Mouse (Mus musculus) Patski (cell line): ENCODE measurements around the gene Cachd1. TPM values are rescaled to one million over a fixed set of nuclear protein-coding genes. Genes with fewer than 3 reads are reported as not detected.

Experiments used
- ATAC-seq: fragments of 100-300 bp; one replicate; pipeline ENCODE4 v1.8.0; 2021
- CTCF ChIA-PET: fragments of 350-600 bp; sonication (Branson Sonifier 250); formaldehyde crosslinking; loops from one replicate; lab custom pipeline; 2022; ENCODE audit warnings: inconsistent platforms; lab: Charles Lee
- POLR2A ChIA-PET: fragments of 350-600 bp; sonication (Branson Sonifier 250); formaldehyde crosslinking; loops from one replicate; lab custom pipeline; 2022; ENCODE audit warnings: antibody characterized with exemption, inconsistent platforms; lab: Charles Lee
- DNase-seq: peaks from one replicate; pipeline ENCODE4 v3.0.0-alpha.2; 2011; ENCODE audit warnings: low read depth, low spot score
- H3K27me3 ChIP-seq: fragments of 371-371 bp; one replicate; pipeline ENCODE4 v1.5.1; 2021
- CTCF ChIP-seq: fragments of 100-300 bp; IDR thresholded peaks from one replicate; pipeline ENCODE4 v1.5.1; 2021
- in situ Hi-C: fragments of 300-500 bp; cut with MboI; formaldehyde crosslinking; loops from 3 replicates; pipeline ENCODE4 v1.11.1; 2018; ENCODE audit warnings: low pct_unique_long_range_greater_than_20kb, mixed read lengths
- polyA plus RNA-seq: library from polyadenylated mRNA; unstranded; gene quantifications from one replicate; pipeline ENCODE4 v1.2.3, GENCODE M21; 2021

The Cachd1 gene
- polyA plus RNA-seq, 1 experiment from 2014 or later, result 16.6 TPM

DNA sequence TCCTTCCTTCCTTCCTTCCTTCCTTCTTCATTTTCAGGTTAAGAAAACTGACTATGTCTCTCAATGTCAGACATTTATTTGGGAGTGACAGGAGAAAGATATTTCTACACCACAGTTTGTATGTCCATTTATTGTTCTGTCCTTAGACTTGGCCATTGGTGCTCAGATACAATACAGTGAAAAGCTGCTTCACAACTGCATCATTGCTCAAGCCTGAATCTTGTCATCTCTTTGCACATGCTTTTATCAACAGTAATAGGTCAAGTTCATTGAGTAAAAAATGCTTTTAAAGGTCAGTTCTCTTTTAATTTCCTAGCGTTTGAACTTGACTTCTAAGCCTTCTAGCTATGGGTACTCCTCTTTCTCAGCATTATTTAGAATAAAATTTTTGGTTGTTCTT lies 141.0 kb downstream of the Cachd1 start:
- POLR2A ChIA-PET, result no interaction called here
- in situ Hi-C loops, result no loop called here
- no peak for ATAC-seq

DNA sequence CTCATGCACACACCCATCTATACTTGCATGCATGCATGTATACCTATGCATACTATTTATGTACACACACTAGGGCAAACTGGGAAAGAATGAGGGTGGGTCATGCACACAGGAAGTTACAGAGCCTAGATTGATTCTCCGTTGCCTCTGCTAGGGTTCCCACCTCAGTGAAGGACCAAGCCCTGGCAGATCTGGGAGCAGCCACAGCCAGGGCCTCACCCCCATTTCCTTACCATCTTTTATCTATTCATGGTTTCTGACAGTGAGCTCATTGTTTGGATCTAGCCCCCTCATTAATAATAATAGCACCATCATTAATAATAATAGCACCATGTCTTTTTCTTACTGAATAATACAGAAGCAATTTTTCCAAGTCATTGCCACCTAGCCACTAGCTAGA lies 143.9 kb downstream of the Cachd1 start:
- CTCF ChIA-PET, result no interaction called here
- in situ Hi-C loops, result no loop called here
- ATAC-seq (no peak), DNase-seq (no peak)
- TF ChIP-seq CTCF, result no peak
- H3K27me3 ChIP-seq, result no peaks in the 10 kb centered on the region
- POLR2A ChIA-PET, result no interaction called here

More for the DNA sequence above, 141.0 kb downstream of the Cachd1 start:
- no peaks in the 10 kb centered on the region for H3K27me3 ChIP-seq
- CTCF ChIA-PET, result no interaction called here
- no peak for TF ChIP-seq CTCF
- DNase-seq, result no peak

DNA sequence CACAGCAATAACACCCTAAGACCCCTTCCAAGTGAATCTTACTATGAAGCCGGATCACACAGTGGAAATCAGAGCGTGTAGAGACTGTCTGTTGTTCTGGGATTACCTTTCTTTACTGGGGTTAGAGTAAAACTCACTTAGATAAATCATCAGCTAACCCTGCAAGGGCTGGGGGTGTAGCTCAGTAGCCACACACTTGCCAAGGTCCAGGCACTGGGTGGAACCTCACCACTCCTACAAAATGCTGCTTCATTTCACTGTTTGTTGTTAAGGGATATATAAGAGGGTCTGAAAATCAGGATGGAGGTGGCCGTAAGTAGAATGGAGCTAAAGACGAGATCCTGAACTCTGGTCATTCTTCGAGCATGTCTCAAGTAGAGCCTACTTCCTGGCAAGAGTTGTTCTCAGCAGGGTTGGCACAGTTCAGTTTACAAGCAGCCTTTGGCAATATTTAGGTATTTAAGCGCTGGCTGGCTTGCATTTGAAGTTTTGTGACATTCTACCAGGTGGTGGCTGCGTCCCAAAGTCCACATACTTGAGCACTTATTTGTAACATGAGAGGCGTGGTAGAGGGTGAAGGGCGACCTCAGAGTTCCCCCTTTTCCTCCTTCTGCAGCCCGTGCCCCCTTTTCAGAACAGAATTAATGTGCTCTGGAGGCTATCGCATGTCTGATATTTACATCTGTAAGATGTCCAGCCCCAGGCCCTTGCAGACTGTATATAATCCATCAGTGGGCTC lies 146.5 kb downstream of the Cachd1 start:
- DNase-seq (no peak), ATAC-seq (no peak)
- no peak for TF ChIP-seq CTCF
- POLR2A ChIA-PET, result no interaction called here
- H3K27me3 ChIP-seq, result no peaks in the 10 kb centered on the region
- in situ Hi-C loops, result no loop called here
- CTCF ChIA-PET, result no interaction called here

DNA sequence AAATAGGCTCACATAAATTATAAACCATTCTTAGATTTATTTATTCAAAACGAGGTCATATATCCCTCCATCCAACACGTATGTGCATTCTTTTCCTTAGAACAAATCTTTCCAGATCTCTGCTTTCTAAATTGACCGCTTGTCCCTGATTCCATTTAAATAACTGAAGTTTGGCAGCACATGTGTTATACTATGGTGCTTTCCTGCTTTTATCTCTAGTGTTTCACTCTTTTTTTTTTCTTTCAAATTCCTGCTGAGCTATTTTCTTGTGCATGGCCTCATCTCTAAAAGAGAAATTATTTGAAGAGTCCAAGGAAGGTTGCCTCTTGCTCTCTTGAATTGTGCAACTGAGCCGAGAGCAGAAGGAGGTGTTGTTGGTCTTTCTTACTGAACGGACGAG lies 147.1 kb downstream of the Cachd1 start:
- CTCF ChIA-PET, result no interaction called here
- POLR2A ChIA-PET, result no interaction called here
- no peak for TF ChIP-seq CTCF
- DNase-seq (no peak), ATAC-seq (no peak)
- in situ Hi-C loops, result no loop called here
- no peaks in the 10 kb centered on the region for H3K27me3 ChIP-seq

DNA sequence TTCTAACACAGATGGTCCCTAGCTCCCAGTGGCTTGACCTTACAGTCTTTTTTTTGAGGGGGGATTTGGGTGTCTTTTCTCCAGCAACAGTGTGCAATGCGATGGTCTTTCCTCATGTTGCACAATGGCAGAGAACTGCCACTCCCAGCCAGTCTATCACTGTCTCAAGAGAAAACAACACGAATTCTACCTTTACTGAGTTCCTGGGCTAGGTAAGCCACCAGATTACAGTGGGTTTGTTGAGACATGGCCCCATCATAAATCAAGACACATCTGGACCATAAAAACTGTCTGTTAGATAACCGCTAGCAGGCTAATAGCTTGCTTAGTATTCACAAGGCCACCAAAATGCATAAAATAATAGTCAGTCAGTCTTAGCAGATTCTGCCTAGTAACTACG lies 147.8 kb downstream of the Cachd1 start:
- ATAC-seq (no peak), DNase-seq (no peak)
- TF ChIP-seq CTCF, result no peak
- in situ Hi-C loops, result no loop called here
- CTCF ChIA-PET, result no interaction called here
- POLR2A ChIA-PET, result no interaction called here
- no peaks in the 10 kb centered on the region for H3K27me3 ChIP-seq

DNA sequence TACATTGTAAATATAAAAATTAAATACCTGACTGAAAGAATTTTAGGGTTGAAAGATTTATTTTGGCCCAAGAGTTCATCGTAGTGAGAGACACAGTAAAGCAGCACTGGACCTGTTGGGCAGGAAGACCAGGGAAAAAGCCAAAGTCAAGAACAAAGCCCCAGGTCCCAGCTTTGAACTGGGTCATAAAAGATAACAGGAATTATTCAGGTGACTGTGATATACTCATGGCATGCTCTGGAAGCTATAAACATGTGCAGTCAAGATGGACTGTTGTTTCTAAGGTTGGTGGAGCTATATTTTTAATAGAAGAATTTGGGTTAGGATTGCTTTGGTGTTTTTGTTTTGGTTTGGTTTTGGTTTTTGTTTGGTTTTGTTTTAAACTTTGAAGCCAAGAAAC lies 148.7 kb downstream of the Cachd1 start:
- no peaks in the 10 kb centered on the region for H3K27me3 ChIP-seq
- in situ Hi-C loops, result no loop called here
- no peak for DNase-seq
- CTCF ChIA-PET, result no interaction called here
- POLR2A ChIA-PET, result no interaction called here
- ATAC-seq, result no peak
- no peak for TF ChIP-seq CTCF

DNA sequence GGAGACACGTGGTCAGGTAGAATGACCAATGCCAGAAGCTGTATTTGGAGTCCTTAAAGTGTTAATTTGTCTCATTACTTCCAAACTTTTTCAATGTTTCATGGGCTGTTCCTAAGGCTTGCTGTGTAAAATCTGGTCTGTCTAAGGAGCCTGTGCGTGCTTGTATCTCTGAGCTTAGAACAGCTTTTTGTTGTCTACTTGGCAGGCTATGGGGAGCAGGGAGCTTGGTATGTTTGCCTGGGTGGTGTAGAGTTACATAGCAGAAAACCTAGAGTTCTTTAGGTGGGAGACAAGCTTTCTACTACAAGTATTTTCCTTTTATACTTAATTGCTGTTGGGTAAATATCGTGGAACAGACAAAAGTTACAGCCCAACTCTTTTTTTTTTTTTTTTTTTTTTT lies 150.1 kb downstream of the Cachd1 start:
- no peak for ATAC-seq
- CTCF ChIA-PET, result interaction anchor here (1.6 kb wide), 1 partner anchor 22 kb away, joined by 5 read pairs; no protein-coding TSS in a partner anchor
- in situ Hi-C loops, result no loop called here

DNA sequence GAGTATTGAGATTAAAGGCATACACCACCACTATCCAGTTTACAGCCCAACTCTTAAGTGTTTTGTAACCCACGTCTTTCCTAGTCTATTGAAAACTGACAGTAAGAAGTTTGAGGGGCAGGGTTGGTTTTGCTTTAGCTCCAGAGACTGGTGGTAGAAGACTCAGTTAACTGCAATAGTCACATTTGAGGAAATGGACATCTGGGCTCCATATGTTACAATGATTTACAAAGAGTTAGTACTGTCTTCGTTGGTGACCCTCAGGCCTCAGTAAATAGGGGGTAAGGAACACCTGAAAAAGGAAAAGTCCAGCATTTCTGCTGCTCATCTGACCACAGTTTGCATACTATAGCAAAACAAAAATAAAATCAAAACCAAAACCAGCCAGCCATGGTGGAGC lies 150.6 kb downstream of the Cachd1 start:
- ATAC-seq (no peak), DNase-seq (no peak)
- in situ Hi-C loops, result no loop called here
- ChIA-PET POLR2A (interaction anchor here (0.6 to 1.0 kb wide), 2 partner anchors 12 to 525 kb away, joined by 3 to 10 read pairs; no protein-coding TSS in a partner anchor), CTCF (interaction anchor here (1.6 kb wide), 1 partner anchor 21 kb away, joined by 5 read pairs; no protein-coding TSS in a partner anchor)
- no peaks in the 10 kb centered on the region for H3K27me3 ChIP-seq
- TF ChIP-seq CTCF, result no peak

More for the DNA sequence above, 150.1 kb downstream of the Cachd1 start:
- DNase-seq, result no peak
- no peak for TF ChIP-seq CTCF
- H3K27me3 ChIP-seq, result no peaks in the 10 kb centered on the region
- POLR2A ChIA-PET, result interaction anchor here (0.6 to 1.0 kb wide), 2 partner anchors 12 to 525 kb away, joined by 3 to 10 read pairs; no protein-coding TSS in a partner anchor

DNA sequence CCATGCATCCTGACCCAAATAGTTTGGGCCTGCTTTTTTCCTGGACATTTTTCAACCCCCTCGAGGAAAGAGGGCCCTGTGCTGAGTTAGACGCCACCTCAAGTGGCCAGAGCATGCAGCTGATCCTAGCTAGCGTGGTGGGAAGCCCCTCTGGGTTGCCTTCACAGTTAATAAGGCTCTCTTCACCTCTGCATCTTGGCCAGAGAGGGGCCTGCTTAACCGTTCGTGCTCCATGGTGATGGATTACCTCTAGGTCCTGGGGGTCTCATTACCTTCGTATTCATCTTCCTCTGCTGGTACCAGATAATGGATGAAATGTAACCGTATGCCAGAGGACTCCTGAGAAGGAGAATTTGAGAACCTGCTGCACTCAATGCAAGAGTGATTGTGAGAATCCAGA lies 167.2 kb downstream of the Cachd1 start:
- no peak for DNase-seq
- ATAC-seq, result no peak
- in situ Hi-C loops, result no loop called here
- H3K27me3 ChIP-seq, result no peaks in the 10 kb centered on the region
- no peak for TF ChIP-seq CTCF
- ChIA-PET CTCF (no interaction called here), POLR2A (no interaction called here)

DNA sequence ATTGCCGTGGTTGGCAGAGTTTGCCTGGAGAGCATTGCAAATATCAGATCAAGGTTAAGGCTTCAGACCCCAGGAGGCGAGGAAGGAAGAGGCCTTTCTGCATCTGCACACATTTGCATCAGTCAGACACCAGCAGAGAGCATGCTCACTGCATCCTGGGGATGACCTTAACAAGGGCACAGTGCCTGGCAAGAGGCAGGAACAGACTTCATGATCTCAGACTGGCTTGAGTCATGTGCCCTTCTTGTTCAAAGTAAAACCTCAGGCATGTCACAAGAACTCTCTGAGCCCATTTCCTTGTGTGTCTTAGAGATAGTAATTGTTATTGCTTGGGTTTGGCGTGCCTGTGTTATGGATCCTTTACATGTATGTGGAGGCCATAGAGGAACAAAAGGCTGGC lies 167.8 kb downstream of the Cachd1 start:
- H3K27me3 ChIP-seq, result no peaks in the 10 kb centered on the region
- ATAC-seq (no peak), DNase-seq (peak; percentile 3)
- CTCF ChIA-PET, result no interaction called here
- POLR2A ChIA-PET, result no interaction called here
- in situ Hi-C loops, result no loop called here
- TF ChIP-seq CTCF, result no peak

DNA sequence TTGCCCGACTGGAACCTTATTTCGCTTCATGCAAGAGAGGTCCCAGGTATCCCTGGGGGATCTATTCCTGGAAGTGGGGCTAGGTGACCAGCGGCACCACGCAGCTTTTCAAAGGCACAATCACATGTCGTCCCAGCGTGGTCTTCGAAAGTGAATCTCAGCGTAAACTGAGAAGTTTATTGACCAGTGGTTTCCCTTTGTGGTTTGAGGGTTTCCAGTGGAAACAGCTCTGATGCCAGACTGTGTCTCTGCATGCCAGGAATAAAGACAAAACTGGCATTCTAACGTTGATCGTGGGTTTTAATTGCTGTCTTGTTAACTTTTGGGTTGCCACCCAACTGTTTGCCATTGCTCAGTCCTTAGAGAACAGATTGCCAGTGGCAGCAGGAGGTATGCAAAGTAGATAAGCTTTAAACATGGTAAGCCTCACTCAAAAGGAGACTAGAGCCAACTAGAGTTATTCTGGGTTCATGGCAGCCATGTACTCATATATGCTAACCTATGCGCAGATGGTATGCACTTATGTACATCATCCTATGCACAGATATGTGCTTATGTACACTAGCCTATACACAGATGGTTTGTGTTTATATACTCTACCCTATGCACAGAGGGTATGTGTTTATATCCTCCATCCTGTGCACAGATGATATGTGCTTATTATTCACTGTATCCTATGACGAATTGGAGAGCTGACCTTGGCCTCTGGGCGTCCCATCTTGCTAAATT lies 168.9 kb downstream of the Cachd1 start:
- CTCF ChIA-PET, result interaction anchor here (1.0 kb wide), 1 partner anchor 9 kb away, joined by 5 read pairs; no protein-coding TSS in a partner anchor
- in situ Hi-C loops, result no loop called here
- TF ChIP-seq CTCF, result no peak
- no peak for ATAC-seq
- DNase-seq, result no peak
- POLR2A ChIA-PET, result no interaction called here
- H3K27me3 ChIP-seq, result no peaks in the 10 kb centered on the region
